Mouse (Mus musculus): Measurements from ENCODE around the gene Elovl1. TPM values are rescaled to one million over a fixed set of nuclear protein-coding genes. Genes with fewer than 3 reads are reported as not detected.

The Elovl1 gene
- polyA plus RNA-seq, 1 experiment: 8.2 TPM

DNA sequence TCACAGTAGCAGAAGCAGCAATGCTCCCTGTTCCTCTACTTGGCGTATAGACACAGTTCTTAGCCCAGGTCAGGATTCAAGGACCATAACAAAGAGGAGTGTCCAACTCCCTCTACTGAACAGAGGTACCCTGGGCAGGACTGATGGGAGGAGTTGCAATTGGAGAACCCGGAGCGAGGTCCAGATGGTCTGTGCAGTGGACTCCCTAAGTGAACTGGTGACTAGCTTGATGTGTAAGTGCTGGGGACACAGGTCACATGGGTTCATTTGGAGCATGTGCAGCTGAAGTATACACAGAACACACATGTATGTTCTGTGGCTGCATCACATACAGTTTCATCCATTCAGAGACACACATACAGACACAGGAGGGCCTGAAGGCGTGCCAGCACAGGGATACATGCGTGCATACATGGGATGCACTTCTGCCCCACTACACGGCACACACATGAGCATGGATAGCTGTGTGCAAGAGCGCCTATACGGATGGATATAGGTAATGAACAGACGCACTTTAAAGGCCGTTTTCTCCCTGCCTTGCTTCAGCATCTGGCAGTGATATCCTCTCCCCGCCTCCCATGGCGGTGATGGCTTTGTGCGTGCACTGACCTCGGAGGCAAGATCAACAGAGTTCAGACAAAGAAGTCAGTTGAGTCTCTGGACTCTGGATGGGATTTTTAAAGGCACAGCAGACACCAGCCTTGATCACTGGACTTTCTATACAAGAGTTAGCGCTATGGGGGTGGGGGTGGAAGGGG lies 49.1 kb downstream of the Elovl1 start:
- H3K36me3 ChIP-seq (ENCODE audit: control insufficient read depth): no peaks in the 10 kb centered on the region
- H3K4me1 ChIP-seq (ENCODE audit: control insufficient read depth): no peaks in the 10 kb centered on the region; the same call in 1 of the 2 replicates
- no peaks in the 10 kb centered on the region for H3K9me3 ChIP-seq (ENCODE audit: control insufficient read depth, low read length)
- TF ChIP-seq GATA1 (IDR thresholded peaks at IDR 0.05; ENCODE audit: low read length) (no peak), TAL1 (IDR thresholded peaks at IDR 0.05; ENCODE audit: low read length) (no peak)
- H3K4me3 ChIP-seq (replicated peaks): no peak overlapping the region
- H3K27me3 ChIP-seq (ENCODE audit: control insufficient read depth): no peaks in the 10 kb centered on the region

Other genes starting within 250 kb of the Elovl1 start
- 2.6 and 3.3 TPM in 2 replicates for gene Kdm4a, start 248.1 kb upstream of the Elovl1 start, polyA plus RNA-seq (2012)
- gene Ptprf, start 136.7 kb upstream of the Elovl1 start, polyA plus RNA-seq (2012): 0.01 and 0.02 TPM in 2 replicates
- 8.5 and 9.3 TPM in 2 replicates for gene Szt2, start 18.8 kb upstream of the Elovl1 start, polyA plus RNA-seq (2012)
- 6.4 and 8.6 TPM in 2 replicates for gene Med8, start 18.8 kb upstream of the Elovl1 start, polyA plus RNA-seq (2012)
- gene Cdc20, start 9.3 kb downstream of the Elovl1 start, polyA plus RNA-seq (2012): 24.8 and 31.7 TPM in 2 replicates
- gene Mpl, start 29.4 kb downstream of the Elovl1 start, polyA plus RNA-seq (2012): 0.11 and 0.13 TPM in 2 replicates
- 0.08 and 0.10 TPM in 2 replicates for gene Tie1, start 62.0 kb downstream of the Elovl1 start, polyA plus RNA-seq (2012)
- 0.05 TPM in 1 of 2 replicates, not detected in the other for gene 2610528J11Rik, start 98.9 kb downstream of the Elovl1 start, polyA plus RNA-seq (2012)
- gene Tmem125, start 116.0 kb downstream of the Elovl1 start, polyA plus RNA-seq (2012): not detected in 2 replicates
- 0.17 and 0.32 TPM in 2 replicates for gene Cfap57, start 192.7 kb downstream of the Elovl1 start, polyA plus RNA-seq (2012)
- 0.83 and 1.8 TPM in 2 replicates for gene Ebna1bp2, start 192.7 kb downstream of the Elovl1 start, polyA plus RNA-seq (2012)
- not detected in 2 replicates for gene Olfr62, start 230.9 kb downstream of the Elovl1 start, polyA plus RNA-seq (2012)

Data from erythroblast, embryonic 14.5 days (primary cell).